Mouse (Mus musculus): ENCODE data around the gene Zfp217. TPM values are rescaled to one million over a fixed set of nuclear protein-coding genes. Genes with fewer than 3 reads are reported as not detected.

Gene Zfp217
- polyA plus RNA-seq, 1 experiment = not detected

DNA sequence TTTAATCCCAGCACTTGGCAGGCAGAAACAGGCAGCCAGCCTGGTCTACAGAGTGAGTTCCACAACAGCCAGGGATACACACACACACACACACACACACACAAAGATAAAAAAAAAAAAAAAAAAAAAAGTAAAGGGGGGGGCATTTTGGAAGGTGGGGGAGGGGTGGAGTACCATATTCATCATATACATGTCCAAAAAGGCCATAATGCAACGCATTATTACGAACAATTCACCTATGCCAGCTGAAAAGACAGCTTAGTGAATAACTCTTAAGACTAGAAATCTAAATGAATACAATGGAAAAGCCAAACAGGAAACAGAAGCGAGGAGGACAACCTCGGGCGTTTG, 6.8 kb upstream of the Zfp217 start:
- 16% methylated on average over 5 of the region's 5 CpGs for WGBS
- peaks cover 5% of the 10 kb centered on the region; the same call in 1 of the 2 replicates for H3K4me1 ChIP-seq (ENCODE audit: control insufficient read depth, insufficient read depth, low read length)
- H3K4me3 ChIP-seq (ENCODE audit: insufficient read depth, low read depth, low read length) = peak overlapping the region; percentile 22; the same call in 1 of the 2 replicates
- TF ChIP-seq POLR2A (IDR thresholded peaks at IDR 0.05; ENCODE audit: insufficient read depth, low read depth, low read length) (no peak), CTCF (IDR thresholded peaks at IDR 0.05; ENCODE audit: insufficient read depth, low read depth, low read length) (no peak)
- H3K27ac ChIP-seq (ENCODE audit: insufficient read depth, low read depth, low read length) = no peak overlapping the region

DNA sequence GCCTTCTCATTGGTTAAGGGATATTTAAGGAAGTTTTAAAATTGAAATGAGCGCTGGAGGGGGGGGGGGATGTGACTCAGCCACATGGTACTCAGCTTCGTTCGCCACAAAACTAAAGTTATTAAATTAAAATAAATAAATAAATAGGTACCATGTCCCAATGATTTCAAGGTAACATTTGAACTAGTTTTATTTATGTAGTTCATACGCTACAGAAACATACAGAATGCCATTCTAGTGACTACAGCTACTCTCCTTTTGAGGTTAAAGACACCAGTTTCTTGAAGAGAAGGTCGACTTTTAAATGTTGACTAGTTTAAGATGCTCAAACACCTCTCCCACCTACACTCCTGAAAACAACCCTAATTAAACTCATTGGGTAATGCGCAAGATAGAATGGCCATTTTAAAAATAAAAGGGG, 6.4 kb upstream of the Zfp217 start:
- no peak overlapping the region for H3K4me3 ChIP-seq (ENCODE audit: insufficient read depth, low read depth, low read length)
- WGBS = 47% methylated on average over 6 of the region's 6 CpGs
- H3K4me1 ChIP-seq (ENCODE audit: control insufficient read depth, insufficient read depth, low read length) = peaks cover 5% of the 10 kb centered on the region; the same call in 1 of the 2 replicates
- TF ChIP-seq CTCF (IDR thresholded peaks at IDR 0.05; ENCODE audit: insufficient read depth, low read depth, low read length) (no peak), POLR2A (IDR thresholded peaks at IDR 0.05; ENCODE audit: insufficient read depth, low read depth, low read length) (no peak)
- no peak overlapping the region for H3K27ac ChIP-seq (ENCODE audit: insufficient read depth, low read depth, low read length)

DNA sequence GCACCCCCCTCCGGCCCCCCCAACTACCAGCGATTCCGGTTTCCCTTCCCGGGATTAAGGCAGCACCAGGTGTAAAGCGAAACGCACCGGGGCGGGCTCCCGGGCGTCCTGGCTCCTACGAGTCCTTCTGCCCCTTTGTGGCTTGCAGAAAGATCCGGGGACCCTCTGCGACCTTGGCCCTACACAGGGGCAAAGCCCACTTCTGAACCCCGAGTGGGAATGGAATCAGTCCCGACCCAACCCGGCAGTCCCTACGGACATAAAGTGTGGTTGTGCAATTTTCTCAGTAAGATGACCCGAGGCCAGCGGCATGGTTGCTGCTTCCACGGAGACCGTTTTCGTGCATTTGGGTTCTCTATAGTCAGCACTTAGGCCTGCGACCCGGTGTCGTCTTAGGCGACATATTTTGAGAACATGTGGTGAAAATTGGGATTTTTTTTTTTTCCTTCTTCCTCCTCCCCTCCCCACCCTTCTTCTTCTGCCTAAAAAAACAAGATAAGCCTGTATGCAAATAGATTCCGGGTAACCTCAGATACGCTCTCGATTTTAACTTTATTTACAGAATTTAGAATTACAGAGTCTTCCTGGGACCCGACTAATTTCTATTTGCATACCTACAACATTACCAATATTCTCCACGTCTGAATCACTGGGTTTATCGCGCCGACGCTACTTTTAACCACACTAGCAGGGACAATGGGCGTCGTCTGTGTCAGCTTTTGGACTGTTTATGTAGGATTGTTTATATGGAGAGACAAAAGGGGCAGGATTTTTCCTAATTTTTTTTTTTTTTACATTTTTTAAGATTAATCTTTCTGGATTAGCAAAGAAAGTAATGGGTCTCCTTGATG, 5.7 kb upstream of the Zfp217 start:
- no peak for TF ChIP-seq POLR2A (IDR thresholded peaks at IDR 0.05; ENCODE audit: insufficient read depth, low read depth, low read length)
- no peak for TF ChIP-seq CTCF (IDR thresholded peaks at IDR 0.05; ENCODE audit: insufficient read depth, low read depth, low read length)
- Histone ChIP-seq H3K27ac (ENCODE audit: insufficient read depth, low read depth, low read length) (no peak overlapping the region), H3K4me3 (ENCODE audit: insufficient read depth, low read depth, low read length) (peak overlapping the region; percentile 23), H3K4me1 (ENCODE audit: control insufficient read depth, insufficient read depth, low read length) (peaks cover 5% of the 10 kb centered on the region; the same call in 1 of the 2 replicates)
- WGBS = 25% methylated on average over 37 of the region's 37 CpGs

DNA sequence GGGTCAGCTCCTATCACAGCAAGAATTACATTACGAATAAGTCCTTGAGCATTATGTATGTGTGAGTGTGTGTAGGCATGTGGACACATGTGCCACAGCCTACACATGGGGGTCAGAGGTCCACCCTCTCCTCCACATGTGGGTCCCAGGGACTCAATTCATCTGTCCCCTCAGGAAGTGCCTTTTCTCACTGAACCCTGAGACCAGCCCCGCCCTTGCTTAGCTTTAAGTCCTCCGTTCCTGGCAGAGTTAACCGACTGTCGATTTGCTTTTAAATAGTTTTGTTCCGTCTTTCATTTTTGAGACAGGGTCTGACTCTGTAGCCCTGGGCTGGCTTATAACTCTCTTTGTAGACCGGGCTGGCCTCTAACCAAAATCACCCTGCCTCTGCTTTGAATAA, 5.0 kb upstream of the Zfp217 start:
- no peak overlapping the region for H3K27ac ChIP-seq (ENCODE audit: insufficient read depth, low read depth, low read length)
- H3K4me3 ChIP-seq (ENCODE audit: insufficient read depth, low read depth, low read length) = no peak overlapping the region
- TF ChIP-seq CTCF (IDR thresholded peaks at IDR 0.05; ENCODE audit: insufficient read depth, low read depth, low read length) (no peak), POLR2A (IDR thresholded peaks at IDR 0.05; ENCODE audit: insufficient read depth, low read depth, low read length) (no peak)
- H3K4me1 ChIP-seq (ENCODE audit: control insufficient read depth, insufficient read depth, low read length) = peaks cover 5% of the 10 kb centered on the region; the same call in 1 of the 2 replicates
- 65% methylated on average over 7 of the region's 7 CpGs for WGBS

DNA sequence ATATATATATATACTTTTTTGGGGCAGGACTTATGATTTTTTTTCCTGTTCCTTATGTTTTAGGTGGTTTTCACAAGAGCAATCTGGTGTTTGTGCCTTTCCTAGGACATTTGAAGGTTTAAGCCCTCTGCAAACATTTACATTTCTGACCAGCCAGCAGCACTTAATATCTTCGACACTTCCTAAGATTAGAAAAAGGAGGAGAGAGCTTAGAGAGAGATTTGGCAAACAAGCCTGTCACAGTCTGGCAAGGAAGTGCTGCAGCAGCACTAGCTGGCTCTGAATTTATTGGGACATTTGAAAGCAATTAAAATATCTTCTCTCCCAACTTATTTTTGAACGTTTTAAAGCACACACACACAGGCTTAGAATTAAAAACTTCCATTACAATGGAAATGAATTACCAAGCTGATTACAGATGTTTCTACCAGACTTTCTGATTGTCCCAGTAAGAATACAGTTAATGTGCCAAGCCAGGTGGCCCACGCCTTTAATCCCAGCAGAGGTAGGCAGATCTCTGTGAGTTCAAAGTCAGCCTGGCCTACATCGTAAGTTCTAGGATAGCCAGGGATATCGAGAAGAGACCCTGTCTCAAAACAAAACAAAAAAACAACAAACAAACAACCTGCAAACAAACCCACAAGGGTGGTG, 4.3 kb upstream of the Zfp217 start:
- Histone ChIP-seq H3K4me1 (ENCODE audit: control insufficient read depth, insufficient read depth, low read length) (peaks cover 5% of the 10 kb centered on the region; the same call in 1 of the 2 replicates), H3K27ac (ENCODE audit: insufficient read depth, low read depth, low read length) (no peak overlapping the region), H3K4me3 (ENCODE audit: insufficient read depth, low read depth, low read length) (no peak overlapping the region)
- TF ChIP-seq CTCF (IDR thresholded peaks at IDR 0.05; ENCODE audit: insufficient read depth, low read depth, low read length) (no peak), POLR2A (IDR thresholded peaks at IDR 0.05; ENCODE audit: insufficient read depth, low read depth, low read length) (no peak)
- WGBS = 70% methylated on average over 5 of the region's 5 CpGs

DNA sequence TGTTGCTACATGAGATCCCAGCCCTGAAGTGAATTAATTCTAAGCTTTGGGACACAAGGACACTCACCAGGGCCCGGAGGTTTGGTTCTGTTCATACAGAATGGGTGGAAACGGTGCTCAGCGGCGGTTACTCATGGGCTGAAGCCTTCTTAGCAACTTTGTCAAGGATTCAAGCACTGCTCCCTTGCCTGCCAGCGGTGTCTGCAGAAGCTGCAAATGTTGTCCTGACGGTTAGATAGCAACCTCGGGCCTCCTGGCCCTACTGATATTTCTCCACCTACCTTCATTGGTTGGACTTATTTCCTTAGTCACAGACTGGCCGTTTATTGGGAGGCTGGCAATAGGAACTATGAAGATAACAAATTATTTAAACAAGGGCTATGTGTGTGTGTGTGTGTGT, 3.6 kb upstream of the Zfp217 start:
- no peak for TF ChIP-seq CTCF (IDR thresholded peaks at IDR 0.05; ENCODE audit: insufficient read depth, low read depth, low read length)
- no peak for TF ChIP-seq POLR2A (IDR thresholded peaks at IDR 0.05; ENCODE audit: insufficient read depth, low read depth, low read length)
- Histone ChIP-seq H3K4me3 (ENCODE audit: insufficient read depth, low read depth, low read length) (no peak overlapping the region), H3K27ac (ENCODE audit: insufficient read depth, low read depth, low read length) (no peak overlapping the region), H3K4me1 (ENCODE audit: control insufficient read depth, insufficient read depth, low read length) (peaks cover 5% of the 10 kb centered on the region; the same call in 1 of the 2 replicates)
- WGBS = 93% methylated on average over 8 of the region's 8 CpGs

DNA sequence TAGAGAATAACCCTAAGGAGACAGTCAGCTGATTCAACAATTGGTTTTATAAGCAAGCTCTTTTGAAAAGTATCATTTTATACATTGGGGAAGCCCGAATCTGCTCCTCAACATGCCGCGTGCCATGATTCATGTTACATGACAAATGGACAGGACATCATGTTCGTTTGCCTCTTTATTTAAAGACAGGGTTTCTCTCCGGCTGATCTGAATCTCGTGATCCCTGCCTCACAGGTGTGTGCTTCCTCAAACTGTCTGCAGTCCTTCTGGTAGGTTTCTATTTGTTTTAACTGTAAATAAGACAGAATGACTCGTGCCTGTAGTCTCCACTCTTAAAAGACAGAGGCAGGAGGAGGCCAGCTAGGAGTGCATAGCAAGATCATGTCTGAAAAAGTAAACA, 925 bp upstream of the Zfp217 start:
- H3K27ac ChIP-seq (ENCODE audit: insufficient read depth, low read depth, low read length) = no peak overlapping the region
- WGBS = 89% methylated on average over 7 of the region's 7 CpGs
- TF ChIP-seq CTCF (IDR thresholded peaks at IDR 0.05; ENCODE audit: insufficient read depth, low read depth, low read length) (no peak), POLR2A (IDR thresholded peaks at IDR 0.05; ENCODE audit: insufficient read depth, low read depth, low read length) (no peak)
- peaks cover 5% of the 10 kb centered on the region; the same call in 1 of the 2 replicates for H3K4me1 ChIP-seq (ENCODE audit: control insufficient read depth, insufficient read depth, low read length)
- no peak overlapping the region for H3K4me3 ChIP-seq (ENCODE audit: insufficient read depth, low read depth, low read length)

DNA sequence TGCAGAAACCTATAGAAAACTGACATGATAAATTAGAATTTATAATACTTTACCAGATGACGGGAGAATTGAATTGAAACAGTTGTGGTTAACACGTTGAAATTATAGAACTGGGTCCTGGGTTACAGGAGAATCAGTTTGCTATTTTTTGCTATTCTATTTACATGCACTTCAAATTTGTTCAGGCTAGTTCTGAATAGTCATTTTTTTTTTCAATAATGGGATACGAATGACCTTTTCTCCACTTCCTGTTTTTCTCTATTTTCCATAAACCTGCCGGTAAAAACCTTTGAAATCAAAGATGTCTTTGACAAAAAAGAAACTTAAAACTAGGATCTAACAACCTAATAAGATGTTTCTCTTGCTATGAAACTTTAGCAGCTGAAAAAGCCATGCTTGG, 733 bp downstream of the Zfp217 start:
- TF ChIP-seq POLR2A (IDR thresholded peaks at IDR 0.05; ENCODE audit: insufficient read depth, low read depth, low read length) (no peak), CTCF (IDR thresholded peaks at IDR 0.05; ENCODE audit: insufficient read depth, low read depth, low read length) (no peak)
- no peak overlapping the region for H3K4me3 ChIP-seq (ENCODE audit: insufficient read depth, low read depth, low read length)
- H3K4me1 ChIP-seq (ENCODE audit: control insufficient read depth, insufficient read depth, low read length) = no peaks in the 10 kb centered on the region
- no peak overlapping the region for H3K27ac ChIP-seq (ENCODE audit: insufficient read depth, low read depth, low read length)
- 87% methylated on average over 4 of the region's 4 CpGs for WGBS

DNA sequence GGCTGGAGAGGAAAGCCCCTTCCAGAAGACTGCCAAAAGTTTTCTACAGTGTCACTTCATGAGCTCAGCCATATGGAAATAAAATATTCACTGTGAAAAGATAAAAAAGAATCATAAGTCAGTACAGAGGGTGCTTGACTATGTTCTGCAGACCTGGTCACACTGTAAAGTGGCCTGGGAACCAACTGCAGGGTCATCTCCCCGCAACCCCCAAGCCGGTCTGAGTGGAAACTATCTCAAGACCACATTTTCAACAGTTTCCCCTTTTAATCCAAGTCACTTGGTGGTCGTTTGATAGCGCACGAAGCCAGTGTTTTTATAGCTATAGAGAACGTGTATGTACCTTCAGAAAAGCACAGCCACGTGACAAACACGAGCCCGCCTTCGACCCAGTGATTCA, 3.6 kb downstream of the Zfp217 start:
- WGBS = 91% methylated on average over 10 of the region's 10 CpGs
- TF ChIP-seq CTCF (IDR thresholded peaks at IDR 0.05; ENCODE audit: insufficient read depth, low read depth, low read length) (no peak), POLR2A (IDR thresholded peaks at IDR 0.05; ENCODE audit: insufficient read depth, low read depth, low read length) (no peak)
- no peak overlapping the region for H3K27ac ChIP-seq (ENCODE audit: insufficient read depth, low read depth, low read length)
- H3K4me3 ChIP-seq (ENCODE audit: insufficient read depth, low read depth, low read length) = no peak overlapping the region
- H3K4me1 ChIP-seq (ENCODE audit: control insufficient read depth, insufficient read depth, low read length) = no peaks in the 10 kb centered on the region
